Mouse (Mus musculus) adrenal gland, adult (tissue): ENCODE data around the gene Lst1.

Experiments used
- DNase-seq, 2 experiments: peaks; one replicate each; pipeline ENCODE4 v3.0.0; 2022 to 2023; ENCODE audit warnings: low spot score in 1 of 2; ENCODE audit not compliant: inconsistent age in 2 of 2

Lst1 gene

DNA sequence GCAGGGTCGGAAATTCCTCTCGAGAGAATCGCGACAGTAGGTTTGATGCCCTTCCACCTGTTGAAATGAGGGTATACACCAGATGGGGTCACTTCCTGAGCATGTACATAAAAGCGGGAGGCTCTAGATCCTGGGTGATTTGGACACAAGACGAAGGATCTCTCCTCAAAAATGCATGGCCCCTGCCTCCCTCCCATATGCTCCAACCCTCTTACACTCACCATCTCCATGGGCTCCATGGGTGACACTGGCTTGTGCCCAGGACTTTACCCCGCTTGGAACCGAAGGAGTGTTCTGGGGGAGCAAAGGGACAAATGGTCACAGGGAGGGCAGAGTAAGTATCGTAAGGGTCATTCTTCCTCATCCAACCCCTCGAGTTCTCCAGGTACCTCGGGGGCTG, 26.8 kb downstream of the Lst1 start:
- no peak for DNase-seq

- no peak for DNase-seq
These were observed 28.6 kb downstream of the Lst1 start for GRCm38 (mm10) chr17:35159638-35160037.

DNA sequence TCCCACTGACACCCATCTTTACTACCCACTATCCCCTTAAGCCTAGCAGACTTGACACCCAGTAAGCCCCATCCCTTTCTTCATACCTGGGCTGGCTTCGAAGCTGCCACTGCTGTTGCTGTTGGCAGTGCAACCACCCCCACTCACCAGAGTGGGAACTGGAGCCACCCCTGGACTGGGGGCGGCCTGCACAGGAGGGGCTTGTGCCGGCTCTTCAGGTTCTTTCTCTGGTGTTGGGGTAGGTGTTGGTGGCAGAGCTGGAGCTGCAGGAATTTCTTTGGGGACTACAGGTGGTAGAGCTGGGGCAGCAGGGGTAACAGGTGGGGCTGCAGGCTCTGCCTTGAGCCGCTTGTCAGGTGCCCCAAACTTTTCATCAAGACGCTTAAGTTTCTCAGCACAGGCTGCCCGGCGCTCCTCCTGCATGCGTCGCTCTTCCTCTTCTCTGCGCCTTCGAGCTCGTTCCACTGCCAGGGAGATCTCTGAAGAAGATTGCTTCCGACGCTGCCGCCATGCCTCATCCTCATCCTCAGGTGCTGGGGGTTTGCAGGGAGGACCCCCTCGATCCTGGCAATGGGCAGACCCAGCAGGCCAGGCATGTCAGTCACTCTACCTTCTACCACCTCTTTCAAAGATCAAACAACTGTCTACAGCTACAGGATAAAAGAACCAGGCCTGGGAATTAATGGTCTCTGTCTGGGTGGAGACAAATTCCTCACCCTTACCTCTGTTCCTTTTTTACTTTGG, 29.2 kb downstream of the Lst1 start:
- no peak for DNase-seq

GRCm38 (mm10) chr17:35157661-35158175, 30.5 kb downstream of the Lst1 start:
- DNase-seq, result no peak

GRCm38 (mm10) chr17:35157254-35157653, 31.0 kb downstream of the Lst1 start:
- DNase-seq, result no peak

GRCm38 (mm10) chr17:35156461-35157200, 31.6 kb downstream of the Lst1 start:
- DNase-seq, result no peak

GRCm38 (mm10) chr17:35155451-35155850, 32.8 kb downstream of the Lst1 start:
- no peak for DNase-seq

GRCm38 (mm10) chr17:35154616-35155015, 33.6 kb downstream of the Lst1 start:
- DNase-seq, result no peak

GRCm38 (mm10) chr17:35153931-35154330, 34.3 kb downstream of the Lst1 start:
- DNase-seq, result no peak

DNA sequence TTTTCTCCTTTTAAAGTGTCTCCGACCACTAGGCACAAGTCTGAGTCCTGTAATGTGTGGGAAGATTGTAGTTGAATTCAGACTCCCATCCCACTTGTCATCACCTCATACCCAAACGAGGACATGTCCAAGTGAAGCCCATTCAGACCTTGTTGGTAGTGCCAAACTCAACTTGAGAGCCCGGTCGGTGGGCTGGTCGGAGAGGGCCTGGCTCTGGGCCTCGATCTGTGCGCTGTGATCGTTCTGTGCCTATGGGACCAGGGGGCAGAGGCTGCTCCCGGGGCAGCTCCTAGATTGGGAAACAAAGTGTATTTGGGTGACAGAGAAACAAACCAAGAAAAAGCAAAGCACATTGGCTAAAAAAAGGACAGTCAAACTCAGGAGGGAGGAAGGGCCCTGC, 35.2 kb downstream of the Lst1 start:
- DNase-seq, result no peak

- no peak for DNase-seq
These were observed 36.1 kb downstream of the Lst1 start for GRCm38 (mm10) chr17:35152121-35152520.

DNA sequence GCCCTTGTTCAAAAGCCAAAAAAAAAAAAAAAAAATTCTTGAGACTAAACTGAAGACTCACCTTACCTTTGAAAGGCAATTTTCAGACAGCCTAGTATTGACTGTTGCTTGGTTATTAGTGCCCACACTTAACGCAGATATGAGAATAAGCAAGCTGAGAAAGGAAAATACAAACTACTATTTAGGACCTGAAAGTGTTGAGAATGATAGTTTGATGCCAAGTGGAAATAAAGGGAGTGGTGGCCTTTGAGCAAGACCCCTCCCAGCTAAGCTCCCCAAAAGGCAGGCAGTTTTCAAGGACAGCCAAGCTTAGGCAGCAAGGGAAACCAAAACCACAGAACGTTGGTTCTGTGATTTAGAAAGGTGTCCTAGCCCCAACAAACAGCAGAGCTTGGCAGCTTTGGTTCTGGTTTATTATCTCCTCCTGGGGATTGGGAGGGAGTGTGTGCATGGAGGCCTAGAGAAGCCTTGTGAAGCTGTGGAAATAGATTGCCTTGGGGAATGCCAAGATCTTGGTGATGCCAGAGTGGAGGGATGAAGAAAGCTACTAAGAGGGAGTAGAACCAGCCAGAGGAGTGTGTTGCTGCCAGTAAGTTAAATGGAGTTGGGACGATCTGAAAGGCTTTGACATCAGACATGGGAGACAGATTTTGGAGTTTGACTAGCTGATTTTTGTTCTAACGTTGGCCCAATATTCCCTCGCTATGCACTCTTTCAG, 40.2 kb downstream of the Lst1 start:
- peak in 1 of 2 experiments; percentile 75 for DNase-seq

DNA sequence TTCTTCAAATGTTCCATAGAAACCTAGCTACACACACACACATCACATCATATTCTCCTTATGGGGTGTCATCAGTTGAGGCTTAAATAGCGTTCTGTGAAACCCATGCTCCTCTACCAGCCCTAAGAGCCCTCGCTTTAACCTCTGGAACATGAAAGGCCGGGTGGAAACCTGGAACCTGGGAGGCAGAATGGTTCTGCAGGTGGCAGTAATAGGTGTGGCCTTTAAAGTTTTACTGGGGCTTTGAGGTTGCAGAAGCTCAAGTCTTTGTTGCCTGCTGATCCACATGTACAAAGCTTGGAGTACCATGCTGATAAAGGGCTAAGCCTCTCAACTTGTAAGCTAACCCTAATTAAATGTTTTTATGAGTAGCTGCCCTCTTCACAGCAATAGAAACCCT, 40.9 kb downstream of the Lst1 start:
- no peak for DNase-seq

DNA sequence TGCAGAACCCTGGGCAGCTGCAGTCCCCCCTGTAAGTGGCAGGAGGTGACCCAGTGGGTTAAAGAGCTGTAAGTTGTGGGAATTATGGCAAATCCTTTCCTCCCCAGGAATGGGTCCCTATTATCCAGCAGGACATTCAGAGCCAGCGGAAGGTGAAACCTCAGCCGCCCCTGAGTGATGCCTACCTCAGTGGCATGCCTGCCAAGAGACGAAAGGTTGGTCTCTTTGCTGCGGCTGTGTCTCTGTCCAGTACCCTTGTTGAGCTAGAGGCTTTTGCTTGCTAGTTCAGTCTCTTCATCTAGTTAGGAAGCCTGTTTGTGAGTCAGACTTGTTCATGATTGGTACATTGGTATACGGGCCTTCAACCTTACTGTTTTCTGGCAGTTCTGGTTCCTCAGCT, 42.1 kb downstream of the Lst1 start:
- no peak for DNase-seq

DNA sequence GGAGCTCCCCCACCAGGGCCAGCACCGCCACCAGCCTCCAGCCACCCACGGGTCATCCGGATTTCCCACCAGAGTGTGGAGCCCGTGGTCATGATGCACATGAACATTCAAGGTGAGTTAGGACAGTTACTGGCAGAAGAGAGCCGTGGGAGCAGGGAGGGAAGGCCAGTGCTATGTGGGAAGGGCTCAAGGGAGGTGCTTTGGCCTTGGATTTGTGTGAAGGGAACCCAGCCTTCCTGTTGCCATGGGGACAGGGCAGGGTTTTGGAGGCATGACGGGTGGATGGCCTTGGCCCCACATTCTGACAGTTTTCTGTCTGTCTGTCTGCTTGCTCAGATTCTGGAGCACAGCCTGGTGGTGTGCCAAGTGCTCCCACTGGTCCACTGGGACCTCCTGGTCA, 46.3 kb downstream of the Lst1 start:
- DNase-seq, result peak; percentile 94 to 96

GRCm38 (mm10) chr17:35140490-35140996, 47.7 kb downstream of the Lst1 start:
- peak; percentile 55 to 66 for DNase-seq

DNA sequence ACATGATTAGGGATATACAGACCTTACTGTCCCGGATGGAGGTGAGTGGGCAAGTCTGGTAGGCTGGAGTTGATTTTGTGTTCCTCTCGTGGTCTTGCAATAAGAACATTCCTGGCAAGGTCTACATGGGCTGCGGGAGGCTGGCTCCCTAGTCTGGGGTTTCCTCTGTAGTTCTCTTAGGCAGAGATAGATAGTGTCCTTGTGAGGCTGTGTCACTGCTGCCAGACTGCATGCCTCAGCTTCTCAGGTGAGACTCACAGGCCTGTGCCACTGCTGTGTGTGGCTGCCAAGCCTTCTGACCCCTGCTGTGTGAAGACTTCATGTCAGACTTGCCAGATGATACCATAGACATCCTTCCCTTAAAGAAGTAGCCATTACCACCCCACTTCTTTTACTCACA, 49.0 kb downstream of the Lst1 start:
- DNase-seq, result peak; percentile 62 to 73

GRCm38 (mm10) chr17:35135591-35136320, 52.5 kb downstream of the Lst1 start:
- no peak for DNase-seq
